ENCODE assay signal across 9 mouse cellular contexts in genomic region chr11:49811099-49811541, GRCm38 (mm10). TPM values are rescaled to one million over a fixed set of nuclear protein-coding genes. Genes with fewer than 3 reads are reported as not detected.
DNase-seq lines count a peak whose midpoint lies in the region; ATAC-seq lines count a peak whose summit lies in the region.
"Had no signal": no experiment of that assay in that cellular context is flagged by ENCODE, and none has a peak within 500 bp of the region (broad histone marks: within the 10 kb centered on the region; RNA-seq: fewer than 3 reads in every experiment).

No protein-coding gene starts in this region.

- no peaks in the 10 kb centered on the region for H3K27me3 ChIP-seq in heart, embryonic 13.5 days (replicated peaks)
- no peaks in the 10 kb centered on the region for H3K27me3 ChIP-seq in kidney, embryonic 16.5 days (ENCODE audit: insufficient read depth, low read length)
- H3K27me3 ChIP-seq: embryonic facial prominence, embryonic 15.5 days had no signal

- WGBS in heart, embryonic 13.5 days, result 37% methylated on average over 8 of the region's 8 CpGs
- 80% methylated on average over 8 of the region's 8 CpGs for WGBS in kidney, embryonic 16.5 days

- H3K4me2 ChIP-seq in heart, embryonic 13.5 days, result no peak overlapping the region
- no peak overlapping the region for H3K4me2 ChIP-seq in kidney, embryonic 16.5 days (replicated peaks; ENCODE audit: low read depth, low read length)
- H3K4me2 ChIP-seq: embryonic facial prominence, embryonic 15.5 days had no signal

- peak; percentile 25; the same call in 1 of the 2 replicates for ATAC-seq in heart, embryonic 13.5 days (ENCODE audit: extremely low read depth, insufficient number of reproducible peaks, low FRiP score, low TSS enrichment)
- ATAC-seq in monocyte, adult 5-6 weeks (replicated peaks; ENCODE audit: insufficient number of reproducible peaks, low FRiP score, low TSS enrichment, poor library complexity, severe bottlenecking), result peak; percentile 76; the same call in 1 of the 2 replicates
- ATAC-seq in kidney, embryonic 16.5 days (ENCODE audit: low FRiP score, low TSS enrichment), result no peak

- peak overlapping the region; percentile 61 for H3K27ac ChIP-seq in heart, embryonic 13.5 days (replicated peaks)
- H3K27ac ChIP-seq in kidney, embryonic 16.5 days (ENCODE audit: low read length), result no peak overlapping the region
- H3K27ac ChIP-seq: embryonic facial prominence, embryonic 15.5 days had no signal

- peaks cover 13% of the 10 kb centered on the region for H3K4me1 ChIP-seq in heart, embryonic 13.5 days
- H3K4me1 ChIP-seq in kidney, embryonic 16.5 days (ENCODE audit: insufficient read depth, low read length), result no peaks in the 10 kb centered on the region
- H3K4me1 ChIP-seq: embryonic facial prominence, embryonic 15.5 days had no signal

- H3K9me3 ChIP-seq in heart, embryonic 13.5 days, result no peaks in the 10 kb centered on the region
- no peaks in the 10 kb centered on the region for H3K9me3 ChIP-seq in kidney, embryonic 16.5 days (ENCODE audit: low read length)
- H3K9me3 ChIP-seq: embryonic facial prominence, embryonic 15.5 days had no signal

- peak; percentile 21 to 27 for DNase-seq in lung, adult 18-20 months
- DNase-seq in lung, postnatal 36 days, result no peak
- DNase-seq in adipocyte (ENCODE audit: low spot score), result peak; percentile 35
- DNase-seq in cerebellum, adult 11 months, result no peak
- DNase-seq in left cerebral cortex, postnatal 36 days (ENCODE audit: low spot score in 2 of 2), result no peak

- H3K9ac ChIP-seq in heart, embryonic 13.5 days, result no peak overlapping the region
- H3K9ac ChIP-seq in kidney, embryonic 16.5 days (replicated peaks; ENCODE audit: low read length), result no peak overlapping the region
- H3K9ac ChIP-seq: embryonic facial prominence, embryonic 15.5 days had no signal

- H3K36me3 ChIP-seq in heart, embryonic 13.5 days, result peaks cover 36% of the 10 kb centered on the region
- peaks cover 16% of the 10 kb centered on the region for H3K36me3 ChIP-seq in kidney, embryonic 16.5 days (ENCODE audit: insufficient read depth, low read length)

- H3K4me3 ChIP-seq in heart, embryonic 13.5 days, result no peak overlapping the region
- no peak overlapping the region for H3K4me3 ChIP-seq in kidney, embryonic 16.5 days (ENCODE audit: low read length)
- H3K4me3 ChIP-seq: embryonic facial prominence, embryonic 15.5 days had no signal

- intact Hi-C loops in left cerebral cortex, postnatal 36 days (cut with DNase I), result no loop called here

RNA-seq across cellular contexts. Expression of gene Gfpt2, which starts 17.1 kb away (rescaled TPM):
- 9.1 and 10.9 TPM in 2 replicates for polyA plus RNA-seq in heart, embryonic 13.5 days (2015; fragmentation: Nextera tagmentation; extraction: Ambion mirVana)
- 0.19 to 1.8 TPM (median 0.49 TPM) in 3 replicates for total RNA-seq in monocyte, adult 5-6 weeks (2017)
- 1 to 10 TPM; 7.6 to 8.0 TPM for total RNA-seq in left cerebral cortex, postnatal 36 days (2021)
- 13.2 and 13.5 TPM in 2 replicates for polyA plus RNA-seq in kidney, embryonic 16.5 days (2015; fragmentation: Nextera tagmentation; extraction: Ambion mirVana)

RNA-seq across cellular contexts. Expression of gene Mapk9, which starts 35.4 kb away (rescaled TPM):
- polyA plus RNA-seq in heart, embryonic 13.5 days (2015; fragmentation: Nextera tagmentation; extraction: Ambion mirVana), result 23.7 and 29.1 TPM in 2 replicates
- 43.4 to 49.7 TPM (median 45.7 TPM) in 3 replicates for total RNA-seq in monocyte, adult 5-6 weeks (2017)
- 100 to 1,000 TPM; 215 to 223 TPM for total RNA-seq in left cerebral cortex, postnatal 36 days (2021)
- polyA plus RNA-seq in kidney, embryonic 16.5 days (2015; fragmentation: Nextera tagmentation; extraction: Ambion mirVana), result 33.5 and 34.2 TPM in 2 replicates

Comparison
In these comparisons a context has a peak if more than half of its experiments do, and no peak if none do; other contexts are left out.
1. DNase-seq: peak in lung, adult 18-20 months (2 of 2) and adipocyte (single experiment); none in lung, postnatal 36 days (single experiment), cerebellum, adult 11 months (single experiment) and left cerebral cortex, postnatal 36 days (0 of 2).